Mouse (Mus musculus): Measurements from ENCODE around the gene E2f4.
A peak's percentile ranks its signal among the peaks of the same experiment; 100 is the strongest.
"Not testable (repeated sequence)": the region's sequence is repeated elsewhere in the genome, so short reads cannot be mapped to it uniquely, and the experiment has no call there.

The E2f4 gene

GRCm38 (mm10) chr8:105269075-105269458 is 28.4 kb upstream of the E2f4 start:
- no peak for DNase-seq (ENCODE audit: low read depth, low spot score)

- no peak for DNase-seq (ENCODE audit: low read depth, low spot score)
These were observed 28.0 kb upstream of the E2f4 start, which contains the start of gene Hsf4 for GRCm38 (mm10) chr8:105269461-105269947. Hsf4 (plus strand) TSS chr8:105269801.

GRCm38 (mm10) chr8:105270101-105270915 is 27.2 kb upstream of the E2f4 start:
- no peak for DNase-seq (ENCODE audit: low read depth, low spot score)

- DNase-seq (ENCODE audit: low read depth, low spot score), result no peak
These were observed 26.6 kb upstream of the E2f4 start for GRCm38 (mm10) chr8:105270916-105271186.

GRCm38 (mm10) chr8:105275387-105275786 is 22.1 kb upstream of the E2f4 start:
- DNase-seq (ENCODE audit: low read depth, low spot score), result no peak

- DNase-seq (ENCODE audit: low read depth, low spot score), result no peak
These were observed 21.6 kb upstream of the E2f4 start, which contains the start of gene Nol3 for GRCm38 (mm10) chr8:105275840-105276239. Nol3 (plus strand) TSS chr8:105276140.

GRCm38 (mm10) chr8:105276292-105277120 is 21.0 kb upstream of the E2f4 start:
- DNase-seq (ENCODE audit: low read depth, low spot score), result no peak

GRCm38 (mm10) chr8:105278911-105279334 is 18.5 kb upstream of the E2f4 start:
- DNase-seq (ENCODE audit: low read depth, low spot score), result no peak

GRCm38 (mm10) chr8:105280567-105280966 is 16.9 kb upstream of the E2f4 start:
- DNase-seq (ENCODE audit: low read depth, low spot score), result no peak

- no peak for DNase-seq (ENCODE audit: low read depth, low spot score)
These were observed 15.6 kb upstream of the E2f4 start for GRCm38 (mm10) chr8:105281821-105282220.

- DNase-seq (ENCODE audit: low read depth, low spot score), result no peak
These were observed 15.2 kb upstream of the E2f4 start for GRCm38 (mm10) chr8:105282239-105282638.

- no peak for DNase-seq (ENCODE audit: low read depth, low spot score)
These were observed 14.4 kb upstream of the E2f4 start for GRCm38 (mm10) chr8:105283074-105283473.

GRCm38 (mm10) chr8:105285514-105285913 is 11.9 kb upstream of the E2f4 start:
- no peak for DNase-seq (ENCODE audit: low read depth, low spot score)

- DNase-seq (ENCODE audit: low read depth, low spot score), result no peak
These were observed 10.6 kb upstream of the E2f4 start for GRCm38 (mm10) chr8:105286907-105287306.

GRCm38 (mm10) chr8:105288231-105288630 is 9.2 kb upstream of the E2f4 start:
- no peak for DNase-seq (ENCODE audit: low read depth, low spot score)

- peak; percentile 97 for DNase-seq (ENCODE audit: low read depth, low spot score)
These were observed 8.3 kb upstream of the E2f4 start for GRCm38 (mm10) chr8:105288958-105289732.

- DNase-seq (ENCODE audit: low read depth, low spot score), result peak; percentile 74
These were observed 7.5 kb upstream of the E2f4 start, which contains the start of gene 4931428F04Rik for GRCm38 (mm10) chr8:105289805-105290460. 4931428F04Rik (minus strand) TSS chr8:105289864.

GRCm38 (mm10) chr8:105290554-105291314 is 6.7 kb upstream of the E2f4 start:
- DNase-seq (ENCODE audit: low read depth, low spot score), result peak; percentile 94

GRCm38 (mm10) chr8:105291364-105291763 is 6.1 kb upstream of the E2f4 start:
- not testable (repeated sequence) for DNase-seq (ENCODE audit: low read depth, low spot score)

- not testable (repeated sequence) for DNase-seq (ENCODE audit: low read depth, low spot score)
These were observed 5.7 kb upstream of the E2f4 start for GRCm38 (mm10) chr8:105291802-105292201.

Measured in mesoderm, embryonic 11.5 days (tissue).